Mouse (Mus musculus) cerebellum, postnatal 25 days (tissue): ENCODE results near the gene Olfr288.
A peak's percentile ranks its signal among the peaks of the same experiment; 100 is the strongest.

Experiments
- DNase-seq, 2 experiments: peaks; one replicate each; pipeline ENCODE4 v3.0.0; 2021; ENCODE audit warnings: mixed read lengths in 2 of 2

Olfr288 gene

GRCm38 (mm10) chr15:98195442-98195841 lies at the start of gene Olfr288:
Gene Olfr288, minus strand, starts transcription at chr15:98195542.
- no peak for DNase-seq

GRCm38 (mm10) chr15:98235442-98235841 lies 40.1 kb upstream of the Olfr288 start:
- DNase-seq = no peak

DNA sequence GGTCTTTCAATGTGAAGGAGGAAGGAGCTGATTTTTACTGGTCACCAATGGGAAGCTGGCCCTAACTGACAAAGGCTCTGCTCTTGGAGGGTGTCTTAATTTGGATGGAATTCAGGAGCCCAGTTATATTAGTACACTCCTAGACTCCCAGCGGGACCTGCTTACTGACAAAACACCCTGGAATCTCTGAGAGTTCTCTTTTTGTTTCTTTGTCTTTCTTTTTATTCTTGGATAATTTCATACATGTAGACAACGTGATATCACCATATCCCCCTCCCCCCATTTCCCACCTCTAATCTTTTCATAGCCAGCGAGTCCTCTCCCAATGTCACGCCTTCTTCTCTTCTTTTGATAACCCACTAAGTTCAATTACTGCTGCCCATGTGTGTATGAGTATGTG lies 39.0 kb upstream of the Olfr288 start, which contains the start of gene Olfr286:
TSS of gene Olfr286 (minus strand) at position 101 of the 400 bp plus-strand sequence.
- DNase-seq = no peak

GRCm38 (mm10) chr15:98226096-98226495 lies 30.8 kb upstream of the Olfr288 start:
- no peak for DNase-seq

DNA sequence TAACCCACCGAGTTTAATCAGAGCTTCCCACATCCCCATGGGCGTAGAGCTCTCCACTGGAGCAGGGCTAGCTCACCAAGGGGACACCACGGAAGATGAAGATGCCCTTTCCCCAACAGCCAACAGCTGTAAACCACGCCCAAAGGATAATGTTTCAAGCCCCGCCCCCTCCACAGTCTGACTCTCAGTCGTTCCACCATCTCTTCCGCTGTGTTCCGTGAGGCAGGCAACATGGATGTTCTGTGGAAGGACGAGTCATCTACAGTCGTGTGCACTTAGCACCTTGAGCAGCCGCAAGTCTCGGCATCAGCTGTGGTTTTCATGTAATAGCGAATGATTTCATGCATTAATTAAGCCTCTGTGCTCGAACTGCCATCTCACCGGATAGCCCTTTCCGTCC lies 30.3 kb upstream of the Olfr288 start:
- DNase-seq = no peak

- DNase-seq = no peak
These were observed 27.0 kb upstream of the Olfr288 start for GRCm38 (mm10) chr15:98222377-98222776.

DNA sequence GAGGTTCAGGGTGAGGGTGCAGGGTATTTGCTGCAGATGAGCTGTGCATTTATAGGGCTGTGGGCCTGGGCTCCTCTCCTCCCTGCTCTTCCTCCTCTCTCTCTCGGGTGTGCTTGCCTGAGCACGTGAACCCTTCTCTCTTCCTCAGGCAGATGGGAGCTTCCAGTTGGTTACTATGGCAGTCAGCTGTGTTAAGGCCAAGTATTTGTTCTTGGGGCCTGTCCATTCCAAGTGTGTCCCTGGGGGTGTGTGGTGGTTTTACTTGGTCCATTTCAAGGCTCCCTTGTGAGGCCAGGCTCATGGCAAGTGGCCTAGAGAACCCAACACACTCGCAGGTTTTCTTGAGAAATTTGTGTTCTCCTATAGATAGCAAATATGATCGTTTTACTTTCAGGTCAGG lies 25.5 kb upstream of the Olfr288 start, which contains the start of the genes Gm44579 and Olfr287:
TSS of gene Gm44579 (minus strand) at position 101 of the 400 bp plus-strand sequence.
TSS of gene Olfr287 (minus strand) at position 180 of the 400 bp plus-strand sequence.
- no peak for DNase-seq

DNA sequence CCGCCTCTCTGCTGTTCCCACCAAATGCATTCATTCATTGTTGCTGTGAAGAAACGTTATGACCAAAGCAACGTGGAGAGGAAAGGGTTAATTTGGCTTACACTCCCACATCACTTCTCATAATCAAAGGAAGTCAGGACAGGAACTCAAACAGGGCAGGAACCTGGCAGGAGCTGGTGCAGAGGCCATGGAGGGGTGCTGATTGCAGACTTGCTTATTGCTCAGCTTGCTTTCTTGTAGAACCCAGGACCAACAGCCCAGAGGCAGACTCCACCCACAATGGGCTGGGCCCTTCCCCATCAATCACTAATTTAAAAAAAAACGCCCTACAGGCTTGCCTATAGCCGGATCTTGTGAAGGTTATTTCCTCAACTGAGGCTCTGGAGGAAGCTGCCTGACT lies 18.8 kb upstream of the Olfr288 start:
- no peak for DNase-seq

GRCm38 (mm10) chr15:98213336-98213870 lies 18.1 kb upstream of the Olfr288 start:
- DNase-seq = no peak

DNA sequence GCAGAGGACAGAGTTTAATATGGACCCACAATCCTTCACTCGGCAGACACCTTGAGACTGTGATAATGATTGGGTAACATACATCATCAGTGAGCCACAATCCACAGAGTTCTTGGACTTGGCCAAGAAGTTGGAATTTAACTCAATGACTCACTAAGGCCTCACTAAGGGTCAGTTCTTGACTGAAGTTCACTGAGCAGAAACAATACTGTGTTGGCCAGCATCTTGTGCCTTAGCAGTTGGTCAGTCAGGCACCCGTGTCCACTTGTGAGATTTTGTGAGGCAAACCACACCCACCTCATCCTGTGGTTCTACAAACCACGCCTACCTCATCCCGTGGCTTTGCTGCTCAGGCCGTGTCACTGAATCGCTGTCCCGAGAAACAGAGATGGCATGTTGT lies 14.3 kb upstream of the Olfr288 start:
- DNase-seq = no peak

DNA sequence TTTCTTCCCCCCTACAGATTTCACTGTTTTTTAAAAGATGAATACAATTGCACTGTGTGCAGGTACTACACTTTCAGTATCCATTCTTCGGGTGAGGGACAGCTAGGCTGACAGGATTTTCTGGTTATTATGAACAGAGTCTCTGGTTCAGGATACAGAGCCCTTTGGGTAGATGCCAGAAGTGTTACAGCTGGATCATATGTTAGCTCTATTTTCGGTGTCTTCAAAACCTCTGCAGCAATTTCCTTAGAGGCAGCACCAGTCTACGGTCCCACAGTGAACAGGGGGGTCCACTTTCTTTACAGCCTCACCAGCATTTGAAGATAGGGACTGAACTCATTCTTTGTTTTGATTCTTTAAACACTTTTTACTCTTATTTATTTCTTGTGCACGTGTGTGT lies 10.9 kb downstream of the Olfr288 start:
- no peak for DNase-seq

- peak; percentile 15 to 30 for DNase-seq
These were observed 13.3 kb downstream of the Olfr288 start for GRCm38 (mm10) chr15:98181856-98182570.

DNA sequence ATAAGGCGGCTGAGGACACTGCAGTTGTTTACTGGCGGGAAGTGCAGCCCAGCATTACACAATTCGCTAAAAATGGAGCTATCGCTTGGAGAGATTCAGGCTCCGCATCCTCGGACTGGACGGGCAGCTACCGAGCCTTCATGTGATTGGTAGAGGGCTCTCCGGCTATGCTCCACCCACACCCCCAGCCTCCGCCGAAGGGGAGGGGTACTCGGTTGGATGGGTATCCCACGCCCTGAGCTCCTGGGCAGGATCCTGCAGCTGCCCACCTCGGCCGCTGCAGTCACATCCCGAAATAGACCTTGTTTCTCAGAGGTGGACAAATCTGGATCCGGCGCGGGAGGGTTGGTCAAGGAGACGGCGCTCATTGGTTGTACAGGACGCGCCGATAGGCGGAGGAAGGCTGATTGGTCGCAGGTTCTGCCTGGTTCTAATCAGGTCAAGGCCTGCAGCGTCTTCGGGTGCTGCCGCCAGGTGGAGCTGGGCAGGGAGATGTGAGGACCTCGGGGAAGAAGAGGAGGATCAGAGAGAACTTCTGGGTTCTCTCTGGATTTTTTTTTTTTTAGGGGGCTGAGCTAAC lies 14.1 kb downstream of the Olfr288 start:
- peak; percentile 97 for DNase-seq

DNA sequence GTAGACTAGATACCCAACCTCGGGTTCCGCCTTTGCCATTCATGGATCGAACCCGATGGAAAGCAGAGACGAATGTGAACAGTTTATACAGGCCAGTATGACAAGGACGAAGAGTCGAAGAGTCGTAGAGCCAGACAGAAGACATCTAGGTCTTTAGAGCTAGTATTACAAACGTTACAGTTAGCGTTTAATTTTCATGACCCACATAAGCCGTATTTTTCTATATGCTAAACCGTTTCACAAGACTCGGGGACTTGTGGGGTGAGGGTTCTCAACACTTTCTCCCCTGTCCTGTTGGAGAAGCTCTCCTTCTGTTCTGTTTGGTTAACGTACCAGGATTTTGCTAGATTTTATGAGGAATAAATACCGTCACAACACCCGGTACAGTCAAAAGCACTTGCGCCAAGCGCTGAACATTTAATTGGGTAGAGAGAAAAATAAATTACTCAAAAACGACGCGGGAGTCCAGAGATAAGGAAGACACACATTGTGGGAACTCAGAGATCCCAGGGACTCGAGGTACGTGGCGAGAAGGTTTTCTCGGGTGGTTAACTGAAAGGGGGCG lies 14.7 kb downstream of the Olfr288 start:
- DNase-seq = peak; percentile 20 to 35

DNA sequence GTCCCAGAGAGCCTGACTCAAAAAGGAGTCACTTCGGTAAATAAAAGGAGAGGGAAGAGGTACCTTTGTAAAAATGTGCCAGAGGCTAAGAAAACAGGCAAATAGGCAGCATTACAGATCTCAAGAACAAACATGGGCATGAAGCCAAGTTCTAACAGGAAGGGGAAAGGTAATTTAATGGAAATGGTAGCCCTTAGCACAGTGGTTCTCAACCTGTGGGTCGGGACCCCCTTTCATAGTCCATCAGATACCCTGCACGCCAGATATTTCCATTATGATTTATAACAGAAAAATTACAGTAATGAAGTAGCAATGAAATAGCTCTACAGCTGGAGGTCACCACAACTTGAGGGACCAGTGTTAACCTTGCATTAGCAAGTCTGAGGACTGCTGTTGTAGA lies 18.0 kb downstream of the Olfr288 start:
- DNase-seq = no peak

- DNase-seq = peak; percentile 16 to 51
These were observed 21.5 kb downstream of the Olfr288 start for GRCm38 (mm10) chr15:98173821-98174220.

- no peak for DNase-seq
These were observed 23.2 kb downstream of the Olfr288 start for GRCm38 (mm10) chr15:98172113-98172512.

- no peak for DNase-seq
These were observed 24.4 kb downstream of the Olfr288 start for GRCm38 (mm10) chr15:98170917-98171316.

DNA sequence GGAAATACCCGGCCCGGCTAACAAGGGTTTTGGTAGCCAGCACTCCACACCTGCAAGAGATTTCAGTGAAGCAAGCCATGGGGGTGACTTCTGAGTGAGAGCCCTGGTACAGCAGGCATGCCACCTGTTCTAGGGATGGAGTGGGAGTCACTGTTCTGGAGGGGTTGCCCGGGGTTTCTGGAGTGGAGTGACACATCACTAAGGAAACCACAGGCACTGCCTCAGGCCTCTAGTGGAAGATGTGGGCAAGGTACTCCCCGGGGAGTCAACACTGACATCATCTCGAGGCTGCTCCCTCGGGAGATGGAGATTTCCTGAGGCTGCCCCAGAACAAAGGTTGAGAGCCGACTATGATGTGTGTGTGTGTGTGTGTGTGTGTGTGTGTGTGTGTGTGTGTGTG lies 25.0 kb downstream of the Olfr288 start:
- no peak for DNase-seq

- no peak for DNase-seq
These were observed 26.7 kb downstream of the Olfr288 start for GRCm38 (mm10) chr15:98168622-98169004.

DNA sequence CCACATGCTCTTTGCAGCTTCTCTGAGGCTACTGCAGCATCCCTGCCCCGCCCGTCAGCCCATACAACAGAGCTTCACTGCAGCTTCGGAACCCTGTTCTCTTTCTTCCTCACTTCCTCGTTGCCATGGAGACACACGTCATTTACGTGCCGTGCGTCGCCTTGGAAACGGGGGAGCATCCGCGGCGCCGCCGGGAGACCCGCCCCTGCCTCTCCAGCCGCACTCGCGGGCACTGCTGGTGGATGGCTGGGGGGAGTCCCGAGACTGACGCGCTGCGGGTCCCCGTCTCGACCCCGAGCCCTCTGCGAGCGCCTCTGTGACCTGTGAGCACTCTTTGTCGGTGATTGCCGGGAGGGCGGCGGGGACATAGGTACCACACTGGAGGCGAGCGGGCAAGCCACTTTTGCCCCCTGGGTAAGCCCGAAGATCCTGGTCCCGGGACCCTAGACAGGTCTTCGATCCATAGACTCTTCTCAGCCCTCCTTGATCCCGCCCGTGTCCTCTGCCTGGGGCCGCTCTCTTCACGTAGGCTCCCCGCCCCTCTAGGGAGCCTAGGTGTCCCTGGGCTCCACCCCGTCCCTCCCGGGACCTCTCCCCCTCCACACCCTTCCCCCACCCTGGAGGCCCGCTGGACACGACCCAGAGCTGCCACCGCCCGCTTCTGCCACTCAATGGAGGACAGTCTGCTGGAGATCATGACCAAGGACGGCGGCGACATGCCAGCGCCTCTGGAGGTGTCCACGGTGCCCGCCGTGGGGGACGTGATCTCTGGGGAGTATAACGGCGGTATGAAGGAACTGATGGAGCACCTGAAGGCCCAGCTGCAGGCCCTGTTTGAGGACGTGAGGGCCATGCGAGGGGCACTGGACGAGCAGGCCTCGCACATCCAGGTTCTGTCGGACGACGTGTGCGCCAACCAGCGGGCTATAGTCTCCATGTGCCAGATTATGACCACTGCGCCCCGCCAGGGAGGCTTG lies 27.4 kb downstream of the Olfr288 start:
- DNase-seq = peak; percentile 87 to 92

DNA sequence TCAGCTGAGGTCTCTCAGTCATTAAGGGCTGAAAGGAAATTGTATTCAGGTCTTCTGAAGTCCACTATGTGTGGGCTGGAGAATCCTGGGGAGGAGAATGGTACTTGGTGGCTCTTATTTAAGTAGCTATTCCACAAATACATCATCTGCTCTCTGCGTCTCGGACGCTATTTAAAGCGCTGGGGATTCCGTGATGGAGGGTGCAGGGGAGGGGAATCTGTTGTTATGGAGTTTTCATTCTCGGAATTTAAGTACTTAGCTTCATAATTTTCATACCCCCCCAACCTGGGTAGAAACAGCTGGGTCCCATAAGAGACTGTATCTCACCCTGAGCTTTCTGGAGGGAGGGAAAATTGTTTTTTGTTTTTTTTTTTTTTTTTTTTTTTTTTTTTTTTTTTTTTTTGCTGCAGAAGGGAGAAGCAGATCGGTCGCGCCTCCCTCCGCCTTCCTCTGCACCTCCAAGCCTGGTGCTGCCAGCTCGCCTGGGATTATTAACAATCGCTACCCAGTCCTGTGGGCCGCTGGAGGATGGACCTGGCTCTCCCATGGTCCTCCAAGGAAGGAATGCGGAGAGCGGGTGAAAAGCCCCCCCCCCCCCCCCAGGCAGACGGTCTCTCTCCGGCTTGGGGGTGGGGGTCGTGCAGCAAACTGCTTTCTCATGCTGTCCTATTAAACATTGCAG lies 28.2 kb downstream of the Olfr288 start, which contains the start of gene Ccdc184:
TSS of gene Ccdc184 (plus strand) at position 196 of the 682 bp plus-strand sequence.
- DNase-seq = no peak
